Mouse (Mus musculus) kidney, postnatal 0 days (tissue): Measurements from ENCODE around the gene Mark3. TPM values are rescaled to one million over a fixed set of nuclear protein-coding genes. Genes with fewer than 3 reads are reported as not detected.

Experiments
- ATAC-seq: fragments of 200-750 bp; cut with Nextera tagmentation; replicated peaks from 2 replicates; pipeline ENCODE4 v1.8.0; 2017; ENCODE audit warnings: low read depth, moderate number of reproducible peaks, moderate TSS enrichment, moderate library complexity; ENCODE audit not compliant: low FRiP score
- DNase-seq: peaks from one replicate; pipeline ENCODE4 v3.0.0-alpha.2; 2016; ENCODE audit warnings: low spot score
- H3K27ac ChIP-seq: fragments of 300-500 bp; sonication (generic); 2 replicates; pipeline ENCODE4 v1.5.1; 2014; ENCODE audit warnings: mild to moderate bottlenecking
- H3K27me3 ChIP-seq: fragments of 300-500 bp; sonication (generic); 2 replicates; pipeline ENCODE4 v1.6.1; 2014; ENCODE audit warnings: low read length, mixed read lengths; ENCODE audit not compliant: insufficient read depth
- H3K36me3 ChIP-seq: fragments of 300-500 bp; sonication (generic); 2 replicates; pipeline ENCODE4 v1.6.1; 2014; ENCODE audit warnings: low read length, mixed read lengths; ENCODE audit not compliant: insufficient read depth
- H3K4me1 ChIP-seq: fragments of 300-500 bp; sonication (generic); replicated peaks from 2 replicates; pipeline ENCODE4 v1.6.1; 2014; ENCODE audit warnings: antibody characterized with exemption, low read length, mixed read lengths; ENCODE audit not compliant: insufficient read depth
- H3K4me2 ChIP-seq: fragments of 300-500 bp; sonication (generic); 2 replicates; pipeline ENCODE4 v1.6.1; 2014; ENCODE audit warnings: mild to moderate bottlenecking, low read length, moderate library complexity, mixed read lengths
- H3K4me3 ChIP-seq: fragments of 300-500 bp; sonication (generic); replicated peaks from 2 replicates; pipeline ENCODE4 v1.5.1; 2014; ENCODE audit warnings: low read depth, low read length
- H3K9ac ChIP-seq: fragments of 300-500 bp; sonication (generic); 2 replicates; pipeline ENCODE4 v1.6.1; 2014; ENCODE audit warnings: low read depth, low read length
- H3K9me3 ChIP-seq: fragments of 300-500 bp; sonication (generic); replicated peaks from 2 replicates; pipeline ENCODE4 v1.6.1; 2016; ENCODE audit warnings: low read length, inconsistent platforms, mixed read lengths
- CTCF ChIP-seq: IDR thresholded peaks from 2 replicates; pipeline ENCODE4 v1.5.1; 2016; ENCODE audit warnings: antibody characterized with exemption, low read depth, mild to moderate bottlenecking, moderate library complexity
- WGBS: fragments of 180-500 bp; shearing (Covaris S2); extraction: QIAGEN DNeasy Blood & Tissue Kit; methylation state at CpG from one replicate; pipeline ENCODE4 v1.1.7; 2014; 5-methylcytosine and 5-hydroxymethylcytosine counted together
- polyA plus RNA-seq: library from polyadenylated mRNA; unstranded; fragments of >200 nt; fragmentation: Nextera tagmentation; extraction: Ambion mirVana; gene quantifications from 2 replicates; pipeline ENCODE4 v1.2.1, GENCODE M21; 2015

Gene Mark3
- polyA plus RNA-seq, 1 experiment from 2014 or later, result 37.9 TPM

DNA sequence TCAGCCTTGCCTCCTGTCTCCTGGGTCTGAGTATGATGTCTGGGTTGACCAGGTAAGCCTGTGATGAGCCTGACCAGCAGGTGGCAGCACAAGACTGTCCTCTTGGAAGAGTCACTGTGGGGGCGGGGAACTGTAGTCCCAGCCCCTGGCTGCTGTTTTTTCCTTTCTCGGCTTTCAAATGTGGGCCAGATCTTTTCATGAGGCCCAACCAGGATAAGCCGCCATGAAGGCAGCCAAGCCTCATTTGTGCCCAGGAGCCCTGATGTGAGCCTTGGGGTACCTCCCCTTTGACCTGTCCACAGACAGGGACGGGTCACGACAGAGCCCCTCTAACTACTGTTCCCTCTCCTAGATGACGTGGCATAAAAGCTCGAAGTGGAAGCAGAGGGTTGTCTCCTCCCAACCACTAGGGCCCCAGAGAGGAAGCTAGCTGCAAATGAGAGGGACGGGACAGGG lies 94.2 kb downstream of the Mark3 start:
- 0% methylated on average over 8 of the region's 8 CpGs for WGBS
- 0 out of 2 replicates have a peak overlapping the region, but pooled peaks have one; percentile 3 for H3K4me3 ChIP-seq
- peak; percentile 98 for TF ChIP-seq CTCF

DNA sequence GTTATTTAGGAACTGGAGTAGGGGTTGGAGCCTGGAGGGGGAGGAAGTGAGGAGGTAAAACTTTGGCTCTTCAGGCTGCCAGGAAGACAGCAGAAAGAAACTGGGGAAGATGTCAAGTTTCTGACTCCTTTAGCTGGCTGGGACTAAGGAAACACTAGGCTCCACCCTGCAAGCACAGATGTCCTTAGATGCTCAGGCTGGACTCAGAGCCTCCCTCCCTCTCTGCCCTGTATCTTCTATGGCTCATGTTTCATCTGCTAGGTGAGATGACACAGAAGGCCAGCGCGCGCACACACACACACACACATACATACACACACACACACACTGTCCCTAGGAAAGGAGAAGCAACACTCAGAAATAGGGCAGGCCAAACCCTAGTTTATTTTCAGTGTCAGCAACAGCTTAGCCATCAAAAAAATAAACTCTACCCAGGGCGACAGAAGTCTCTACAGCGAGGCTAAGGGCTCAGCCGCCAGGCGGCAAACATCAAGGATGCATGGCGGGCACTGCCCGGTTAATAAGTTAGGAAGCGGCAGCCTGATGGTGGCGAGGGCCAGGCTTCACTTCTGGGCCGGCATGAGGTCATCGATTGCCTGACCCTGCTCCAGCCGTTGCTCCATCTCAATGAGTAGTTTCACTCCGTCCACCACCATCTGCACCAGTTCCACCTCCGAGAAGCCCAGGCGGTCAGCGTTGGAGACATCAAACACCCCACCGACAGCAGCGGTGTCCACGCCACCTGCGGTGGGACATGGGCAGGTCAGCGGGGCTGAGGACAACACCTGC lies 94.9 kb downstream of the Mark3 start:
- WGBS, result 54% methylated on average over 23 of the region's 23 CpGs
- Histone ChIP-seq H3K4me3 (0 out of 2 replicates have a peak overlapping the region, but pooled peaks have one; percentile 3), H3K4me2 (peak overlapping the region; percentile 38), H3K9ac (no peak overlapping the region), H3K27ac (peak overlapping the region; percentile 90), H3K36me3 (no peaks in the 10 kb centered on the region), H3K4me1 (peaks cover 33% of the 10 kb centered on the region), H3K27me3 (peaks cover 17% of the 10 kb centered on the region), H3K9me3 (no peaks in the 10 kb centered on the region)
- ATAC-seq (no peak), DNase-seq (peak; percentile 71)
- TF ChIP-seq CTCF, result peak; percentile 4; the same call in 1 of the 2 replicates

More for the DNA sequence above, 94.2 kb downstream of the Mark3 start:
- ATAC-seq (peak; percentile 50), DNase-seq (peak; percentile 99)
- H3K4me1 ChIP-seq, result peaks cover 40% of the 10 kb centered on the region
- H3K36me3 ChIP-seq, result no peaks in the 10 kb centered on the region
- H3K9me3 ChIP-seq, result no peaks in the 10 kb centered on the region
- peaks cover 11% of the 10 kb centered on the region; the same call in 1 of the 2 replicates for H3K27me3 ChIP-seq
- peak overlapping the region; percentile 38 for H3K4me2 ChIP-seq
- H3K27ac ChIP-seq, result peak overlapping the region; percentile 90
- H3K9ac ChIP-seq, result 0 out of 2 replicates have a peak overlapping the region, but pooled peaks have one; percentile 36

DNA sequence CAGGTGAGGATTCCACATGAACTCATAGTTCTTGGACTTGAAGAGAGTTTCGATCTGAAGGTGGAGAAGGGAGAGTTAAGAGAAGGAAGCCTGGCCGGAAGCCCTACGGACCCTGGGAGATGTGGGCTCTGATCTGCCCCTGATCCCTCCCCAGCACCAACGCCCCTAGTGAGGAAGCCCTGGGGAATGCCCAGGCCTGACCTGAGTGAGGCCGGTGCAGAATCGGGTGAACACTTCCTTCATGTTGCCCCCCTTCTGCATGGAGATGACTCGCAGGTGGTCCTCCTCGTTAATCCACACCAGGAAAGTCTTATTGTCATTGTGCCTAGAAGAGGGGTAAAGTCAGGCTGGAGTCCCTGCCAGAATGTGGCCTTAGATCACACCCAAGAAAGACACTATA lies 95.6 kb downstream of the Mark3 start:
- H3K27ac ChIP-seq, result no peak overlapping the region
- peaks cover 33% of the 10 kb centered on the region for H3K4me1 ChIP-seq
- peaks cover 17% of the 10 kb centered on the region for H3K27me3 ChIP-seq
- no peak for ATAC-seq
- H3K4me3 ChIP-seq, result no peak overlapping the region
- H3K9me3 ChIP-seq, result no peaks in the 10 kb centered on the region
- H3K9ac ChIP-seq, result no peak overlapping the region
- no peak for DNase-seq
- no peaks in the 10 kb centered on the region for H3K36me3 ChIP-seq
- 70% methylated on average over 8 of the region's 8 CpGs for WGBS
- peak overlapping the region; percentile 90 for H3K4me2 ChIP-seq
- no peak for TF ChIP-seq CTCF

DNA sequence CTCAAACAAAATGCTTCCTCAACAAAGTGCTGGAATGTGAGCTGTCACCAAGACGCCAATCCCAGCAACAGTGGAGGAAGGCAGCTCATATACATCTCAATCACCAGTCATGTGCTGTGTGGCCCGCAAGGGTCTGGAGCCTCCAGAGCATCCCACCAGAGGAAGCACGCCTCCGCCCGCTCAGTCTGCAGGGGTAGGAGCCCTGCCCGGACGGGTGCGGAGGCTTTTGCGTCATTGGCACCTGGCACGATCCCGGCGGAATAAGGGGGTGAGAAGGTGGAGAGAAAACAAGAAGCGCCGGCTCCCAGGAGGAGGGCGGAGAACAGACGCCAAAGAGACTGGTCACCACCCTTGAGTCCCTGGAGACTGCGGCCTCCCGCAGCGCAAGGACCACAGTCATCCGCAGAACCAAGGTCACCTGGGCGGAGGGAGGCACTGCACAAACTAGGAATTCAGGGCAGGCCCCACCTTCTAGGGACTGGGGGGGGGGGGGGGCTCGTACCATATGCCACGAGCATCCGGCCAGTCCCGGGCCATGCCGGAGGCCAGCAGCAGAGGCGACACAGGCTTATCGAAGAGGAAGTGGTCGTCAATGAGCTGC lies 96.1 kb downstream of the Mark3 start:
- TF ChIP-seq CTCF, result no peak
- peak overlapping the region; percentile 90 for H3K4me2 ChIP-seq

DNA sequence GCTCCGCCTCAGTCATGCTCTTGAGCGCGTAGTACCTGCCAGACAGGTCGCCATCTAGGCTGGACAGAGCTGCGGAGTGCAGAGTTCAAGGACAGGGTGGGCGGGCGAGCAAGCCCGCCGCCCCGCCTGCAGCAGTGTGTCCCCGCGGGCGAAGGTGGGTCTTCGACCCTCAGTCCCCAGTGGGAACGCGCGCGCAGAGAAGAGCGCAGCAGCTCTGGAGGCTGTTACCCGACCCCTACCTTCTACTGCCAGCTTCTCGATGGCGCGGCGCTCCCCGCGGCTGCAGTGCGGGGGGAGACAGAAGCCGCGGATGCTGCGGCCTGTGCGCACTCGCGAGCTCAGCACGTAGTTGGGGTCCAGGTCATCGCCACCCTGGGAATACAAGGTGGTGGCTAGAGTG lies 96.7 kb downstream of the Mark3 start:
- H3K4me1 ChIP-seq, result peaks cover 33% of the 10 kb centered on the region
- peak overlapping the region; percentile 52; the same call in 1 of the 2 replicates for H3K9ac ChIP-seq
- 2% methylated on average over 35 of the region's 35 CpGs for WGBS
- peak overlapping the region; percentile 90 for H3K4me2 ChIP-seq
- ATAC-seq (0 out of 2 replicates have a peak, but pooled peaks have one; percentile 1), DNase-seq (no peak)
- peak overlapping the region; percentile 46 for H3K4me3 ChIP-seq
- H3K27me3 ChIP-seq, result peaks cover 17% of the 10 kb centered on the region
- no peaks in the 10 kb centered on the region for H3K36me3 ChIP-seq
- H3K9me3 ChIP-seq, result no peaks in the 10 kb centered on the region
- TF ChIP-seq CTCF, result no peak
- H3K27ac ChIP-seq, result no peak overlapping the region

More for the DNA sequence above, 96.1 kb downstream of the Mark3 start:
- H3K27ac ChIP-seq, result no peak overlapping the region
- no peaks in the 10 kb centered on the region for H3K36me3 ChIP-seq
- no peak overlapping the region for H3K9ac ChIP-seq
- no peaks in the 10 kb centered on the region for H3K9me3 ChIP-seq
- ATAC-seq (0 out of 2 replicates have a peak, but pooled peaks have one; percentile 14), DNase-seq (no peak)
- H3K27me3 ChIP-seq, result peaks cover 17% of the 10 kb centered on the region
- H3K4me1 ChIP-seq, result peaks cover 33% of the 10 kb centered on the region
- 18% methylated on average over 29 of the region's 29 CpGs for WGBS
- H3K4me3 ChIP-seq, result peak overlapping the region; percentile 46

DNA sequence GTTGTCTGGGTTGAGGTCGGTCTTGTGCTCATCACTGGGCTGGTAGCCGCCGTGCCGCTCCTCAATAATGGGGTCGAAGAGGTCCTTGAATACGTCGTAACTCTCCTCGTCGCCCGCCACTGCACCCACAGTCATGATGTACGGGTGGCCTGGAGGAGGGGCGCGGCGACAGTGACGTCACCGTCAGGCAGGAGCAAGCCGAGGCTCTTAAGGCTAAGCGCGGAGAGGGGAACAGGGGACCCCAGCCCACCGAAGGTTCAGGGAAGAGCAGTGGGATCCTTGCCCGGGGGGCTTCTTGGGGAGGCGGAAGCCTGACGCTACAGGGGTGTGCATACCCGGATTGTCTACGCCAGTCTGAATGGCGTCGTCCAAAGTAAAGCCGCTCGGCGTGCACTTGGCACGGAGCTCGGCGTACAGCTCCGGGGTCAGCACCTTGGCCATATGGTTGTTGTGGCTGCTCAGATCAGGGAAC lies 97.1 kb downstream of the Mark3 start:
- 0 out of 2 replicates have a peak overlapping the region, but pooled peaks have one; percentile 10 for H3K27ac ChIP-seq
- H3K4me1 ChIP-seq, result peaks cover 33% of the 10 kb centered on the region
- WGBS, result under 1% methylated on average over 34 of the region's 34 CpGs
- ATAC-seq, result no peak
- H3K9ac ChIP-seq, result peak overlapping the region; percentile 52; the same call in 1 of the 2 replicates
- H3K9me3 ChIP-seq, result no peaks in the 10 kb centered on the region
- no peaks in the 10 kb centered on the region for H3K36me3 ChIP-seq
- H3K4me3 ChIP-seq, result peak overlapping the region; percentile 46
- peak overlapping the region; percentile 90 for H3K4me2 ChIP-seq
- H3K27me3 ChIP-seq, result peaks cover 17% of the 10 kb centered on the region
- DNase-seq, result peak; percentile 32
- no peak for TF ChIP-seq CTCF
